Mouse (Mus musculus): ENCODE data around the gene Ptk7. TPM values are rescaled to one million over a fixed set of nuclear protein-coding genes. Genes with fewer than 3 reads are reported as not detected.
"Not testable (repeated sequence)": the region's sequence is repeated elsewhere in the genome, so short reads cannot be mapped to it uniquely, and the experiment has no call there.

Ptk7 gene
- polyA plus RNA-seq, 1 experiment from 2014 or later = 93.9 TPM

DNA sequence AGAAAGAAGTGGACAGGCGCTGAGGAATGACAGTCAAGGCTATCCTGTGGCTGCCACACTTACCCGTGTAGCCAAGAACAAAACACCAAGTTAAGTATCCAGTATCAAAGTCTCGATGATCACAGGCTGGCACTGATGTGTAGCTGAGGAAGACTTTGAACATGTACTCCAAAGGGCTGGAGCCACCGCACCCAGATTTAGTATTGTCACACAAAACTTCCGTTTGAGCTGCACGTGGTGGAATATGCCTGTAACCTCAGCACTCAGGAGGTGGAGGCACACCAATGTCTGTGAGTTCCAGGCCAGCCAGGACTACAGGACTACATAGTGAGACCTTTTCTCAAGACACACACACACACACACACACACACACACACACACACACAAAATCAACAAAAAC is 70.2 kb downstream of the Ptk7 start:
- 90% methylated on average over 6 of the region's 6 CpGs for WGBS
- Histone ChIP-seq H3K4me1 (ENCODE audit: control insufficient read depth, insufficient read depth, low read length) (peaks cover 8% of the 10 kb centered on the region), H3K4me2 (ENCODE audit: low read depth, low read length) (no peak overlapping the region), H3K4me3 (replicated peaks; ENCODE audit: low read length) (no peak overlapping the region), H3K27me3 (ENCODE audit: control insufficient read depth, insufficient read depth, low read length) (no peaks in the 10 kb centered on the region), H3K9ac (ENCODE audit: low read length) (no peak overlapping the region), H3K9me3 (replicated peaks; ENCODE audit: control insufficient read depth, low read length) (no peaks in the 10 kb centered on the region), H3K36me3 (ENCODE audit: control insufficient read depth, insufficient read depth, low read length) (no peaks in the 10 kb centered on the region), H3K27ac (ENCODE audit: low read length) (no peak overlapping the region)
- no peak for ATAC-seq (ENCODE audit: insufficient read depth, low FRiP score)

- H3K9me3 ChIP-seq (replicated peaks; ENCODE audit: control insufficient read depth, low read length) = no peaks in the 10 kb centered on the region
- no peak overlapping the region for H3K4me2 ChIP-seq (ENCODE audit: low read depth, low read length)
- H3K4me1 ChIP-seq (ENCODE audit: control insufficient read depth, insufficient read depth, low read length) = peaks cover 17% of the 10 kb centered on the region
- H3K4me3 ChIP-seq (replicated peaks; ENCODE audit: low read length) = no peak overlapping the region
- H3K36me3 ChIP-seq (ENCODE audit: control insufficient read depth, insufficient read depth, low read length) = no peaks in the 10 kb centered on the region
- ATAC-seq (ENCODE audit: insufficient read depth, low FRiP score) = no peak
- WGBS = 88% methylated on average over 5 of the region's 5 CpGs
- H3K9ac ChIP-seq (ENCODE audit: low read length) = no peak overlapping the region
- no peaks in the 10 kb centered on the region for H3K27me3 ChIP-seq (ENCODE audit: control insufficient read depth, insufficient read depth, low read length)
- no peak overlapping the region for H3K27ac ChIP-seq (ENCODE audit: low read length)
These were observed 71.2 kb downstream of the Ptk7 start for GRCm38 (mm10) chr17:46558151-46558550.

DNA sequence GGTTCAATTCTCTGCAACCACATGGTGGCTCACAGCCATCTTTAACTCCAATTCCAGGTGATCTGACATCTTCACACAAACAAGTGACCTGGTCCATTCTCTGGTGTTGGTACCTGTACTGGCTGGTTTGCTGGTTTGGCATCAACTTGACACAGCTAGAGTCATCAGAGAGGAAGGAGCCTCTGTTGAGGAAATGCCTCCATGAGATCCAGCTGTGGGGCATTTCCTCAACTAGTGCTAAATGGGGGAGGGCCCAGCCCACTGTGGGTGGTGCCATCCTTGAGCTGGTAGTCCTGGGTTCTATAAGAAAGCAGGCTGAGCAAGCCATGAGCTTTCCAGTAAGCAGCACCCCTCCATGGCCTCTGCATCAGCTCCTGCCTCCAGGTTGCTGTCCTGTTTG is 72.0 kb downstream of the Ptk7 start:
- ATAC-seq (ENCODE audit: insufficient read depth, low FRiP score); H3K36me3 ChIP-seq (ENCODE audit: control insufficient read depth, insufficient read depth, low read length); H3K9me3 ChIP-seq (replicated peaks; ENCODE audit: control insufficient read depth, low read length); H3K4me2 ChIP-seq (ENCODE audit: low read depth, low read length); H3K4me3 ChIP-seq (replicated peaks; ENCODE audit: low read length); H3K27me3 ChIP-seq (ENCODE audit: control insufficient read depth, insufficient read depth, low read length): not testable (repeated sequence)
- Histone ChIP-seq H3K27ac (ENCODE audit: low read length) (peak overlapping the region; percentile 94), H3K9ac (ENCODE audit: low read length) (0 out of 2 replicates have a peak overlapping the region, but pooled peaks have one; percentile 70), H3K4me1 (ENCODE audit: control insufficient read depth, insufficient read depth, low read length) (peaks cover 21% of the 10 kb centered on the region)

GRCm38 (mm10) chr17:46556584-46556945 is 72.7 kb downstream of the Ptk7 start:
- no peaks in the 10 kb centered on the region for H3K27me3 ChIP-seq (ENCODE audit: control insufficient read depth, insufficient read depth, low read length)
- H3K36me3 ChIP-seq (ENCODE audit: control insufficient read depth, insufficient read depth, low read length) = peaks cover under 1% of the 10 kb centered on the region; the same call in 1 of the 2 replicates
- peak overlapping the region; percentile 94 for H3K27ac ChIP-seq (ENCODE audit: low read length)
- no peaks in the 10 kb centered on the region for H3K9me3 ChIP-seq (replicated peaks; ENCODE audit: control insufficient read depth, low read length)
- H3K4me2 ChIP-seq (ENCODE audit: low read depth, low read length) = peak overlapping the region; percentile 53
- ATAC-seq (ENCODE audit: insufficient read depth, low FRiP score) = peak; percentile 10
- peak overlapping the region; percentile 97 for H3K4me3 ChIP-seq (replicated peaks; ENCODE audit: low read length)
- WGBS = under 1% methylated on average over 11 of the region's 11 CpGs
- peak overlapping the region; percentile 70 for H3K9ac ChIP-seq (ENCODE audit: low read length)
- H3K4me1 ChIP-seq (ENCODE audit: control insufficient read depth, insufficient read depth, low read length) = peaks cover 23% of the 10 kb centered on the region

DNA sequence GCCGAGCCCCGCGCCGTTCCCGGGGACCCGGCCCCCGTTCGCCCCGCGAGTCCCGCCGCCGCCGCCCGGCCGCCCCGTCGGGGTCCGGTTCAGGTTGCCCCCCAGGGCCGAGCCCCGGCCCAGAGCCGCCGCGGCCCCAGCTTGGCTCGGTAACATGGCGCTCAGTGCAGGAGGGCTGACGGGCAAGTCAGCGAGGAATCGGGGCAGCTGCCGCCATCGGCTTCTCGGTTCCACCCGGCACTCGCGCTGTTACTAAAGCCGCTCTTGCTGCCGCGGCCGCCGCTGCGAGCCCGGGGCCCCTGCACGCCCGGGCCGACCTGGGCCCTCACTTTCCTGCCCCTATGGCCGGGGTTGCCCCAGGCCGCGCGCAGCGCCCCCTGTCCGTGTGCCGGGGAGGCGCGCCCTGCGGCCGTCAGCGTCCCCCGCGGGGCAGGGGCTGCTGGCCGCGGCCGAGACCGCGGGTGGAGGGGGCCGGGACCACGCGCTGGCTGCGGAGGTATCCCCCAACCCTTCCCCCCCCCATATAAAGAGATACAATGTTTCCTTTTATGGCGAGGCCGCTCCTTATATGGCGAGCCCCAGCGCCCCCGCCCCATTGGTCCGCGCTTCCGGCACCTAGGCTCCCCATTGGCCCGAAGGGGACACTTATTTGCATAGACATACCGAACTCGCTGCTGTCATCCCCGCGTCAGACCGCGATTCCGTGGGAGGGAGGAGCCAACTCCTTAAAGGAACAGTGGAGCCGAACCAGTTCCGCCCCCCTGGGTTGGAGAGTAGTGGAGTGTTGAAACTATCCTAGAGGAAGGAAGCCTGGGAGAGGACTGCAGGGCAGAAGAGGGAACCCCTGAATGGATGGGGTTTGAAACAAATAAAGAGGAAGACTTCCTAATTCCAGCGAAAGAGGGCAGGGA is 73.4 kb downstream of the Ptk7 start, which contains the start of gene Srf:
Gene Srf (minus strand): TSS at position 503 of the 911 bp plus-strand sequence.
- Histone ChIP-seq H3K4me2 (ENCODE audit: low read depth, low read length) (peak within 1 kb of the TSS; percentile 88), H3K9ac (ENCODE audit: low read length) (peak within 1 kb of the TSS; percentile 100), H3K27ac (ENCODE audit: low read length) (peak within 1 kb of the TSS; percentile 94), H3K4me1 (ENCODE audit: control insufficient read depth, insufficient read depth, low read length) (peaks cover 23% of the 10 kb centered on the region), H3K9me3 (replicated peaks; ENCODE audit: control insufficient read depth, low read length) (no peaks in the 10 kb centered on the region), H3K27me3 (ENCODE audit: control insufficient read depth, insufficient read depth, low read length) (no peaks in the 10 kb centered on the region), H3K4me3 (replicated peaks; ENCODE audit: low read length) (peak within 1 kb of the TSS; percentile 97), H3K36me3 (ENCODE audit: control insufficient read depth, insufficient read depth, low read length) (peaks cover 6% of the 10 kb centered on the region)
- ATAC-seq (ENCODE audit: insufficient read depth, low FRiP score) = peak; percentile 93
- under 1% methylated on average over 80 of the region's 87 CpGs for WGBS

- peak overlapping the region; percentile 100 for H3K9ac ChIP-seq (ENCODE audit: low read length)
- H3K27me3 ChIP-seq (ENCODE audit: control insufficient read depth, insufficient read depth, low read length) = no peaks in the 10 kb centered on the region
- peaks cover 6% of the 10 kb centered on the region for H3K36me3 ChIP-seq (ENCODE audit: control insufficient read depth, insufficient read depth, low read length)
- H3K9me3 ChIP-seq (replicated peaks; ENCODE audit: control insufficient read depth, low read length) = no peaks in the 10 kb centered on the region
- no peak for ATAC-seq (ENCODE audit: insufficient read depth, low FRiP score)
- under 1% methylated on average over 75 of the region's 75 CpGs for WGBS
- peak overlapping the region; percentile 93 for H3K27ac ChIP-seq (ENCODE audit: low read length)
- H3K4me2 ChIP-seq (ENCODE audit: low read depth, low read length) = peak overlapping the region; percentile 88
- H3K4me3 ChIP-seq (replicated peaks; ENCODE audit: low read length) = peak overlapping the region; percentile 97
- peaks cover 23% of the 10 kb centered on the region for H3K4me1 ChIP-seq (ENCODE audit: control insufficient read depth, insufficient read depth, low read length)
These were observed 74.2 kb downstream of the Ptk7 start for GRCm38 (mm10) chr17:46554977-46555672.

DNA sequence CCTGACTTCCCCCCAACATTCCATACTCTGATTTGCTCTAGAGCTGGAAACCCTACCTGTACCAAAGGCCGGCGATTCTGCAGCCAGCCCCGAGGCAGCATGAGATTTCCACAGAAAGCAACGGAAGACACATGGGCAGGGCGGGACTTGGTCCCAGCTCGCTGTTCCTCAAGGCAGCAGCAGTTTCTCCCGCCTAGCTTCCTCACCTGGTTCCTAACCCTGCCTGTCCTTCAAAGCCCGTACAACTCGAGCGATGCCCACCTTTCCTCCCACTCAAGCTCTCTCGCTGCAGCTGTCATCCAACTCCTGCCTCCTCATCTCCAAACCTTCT is 74.7 kb downstream of the Ptk7 start:
- Histone ChIP-seq H3K9me3 (replicated peaks; ENCODE audit: control insufficient read depth, low read length) (no peaks in the 10 kb centered on the region), H3K27ac (ENCODE audit: low read length) (peak overlapping the region; percentile 93), H3K4me2 (ENCODE audit: low read depth, low read length) (peak overlapping the region; percentile 88), H3K27me3 (ENCODE audit: control insufficient read depth, insufficient read depth, low read length) (no peaks in the 10 kb centered on the region), H3K4me1 (ENCODE audit: control insufficient read depth, insufficient read depth, low read length) (peaks cover 23% of the 10 kb centered on the region), H3K36me3 (ENCODE audit: control insufficient read depth, insufficient read depth, low read length) (peaks cover 11% of the 10 kb centered on the region), H3K9ac (ENCODE audit: low read length) (peak overlapping the region; percentile 100), H3K4me3 (replicated peaks; ENCODE audit: low read length) (peak overlapping the region; percentile 97)
- WGBS = under 1% methylated on average over 11 of the region's 11 CpGs
- ATAC-seq (ENCODE audit: insufficient read depth, low FRiP score) = no peak

GRCm38 (mm10) chr17:46553926-46554325 is 75.4 kb downstream of the Ptk7 start:
- Histone ChIP-seq H3K27me3 (ENCODE audit: control insufficient read depth, insufficient read depth, low read length) (no peaks in the 10 kb centered on the region), H3K4me3 (replicated peaks; ENCODE audit: low read length) (peak overlapping the region; percentile 97), H3K9me3 (replicated peaks; ENCODE audit: control insufficient read depth, low read length) (no peaks in the 10 kb centered on the region), H3K9ac (ENCODE audit: low read length) (peak overlapping the region; percentile 100), H3K4me1 (ENCODE audit: control insufficient read depth, insufficient read depth, low read length) (peaks cover 23% of the 10 kb centered on the region), H3K36me3 (ENCODE audit: control insufficient read depth, insufficient read depth, low read length) (peaks cover 13% of the 10 kb centered on the region), H3K27ac (ENCODE audit: low read length) (peak overlapping the region; percentile 93), H3K4me2 (ENCODE audit: low read depth, low read length) (peak overlapping the region; percentile 88)
- WGBS = 45% methylated on average over 3 of the region's 3 CpGs
- no peak for ATAC-seq (ENCODE audit: insufficient read depth, low FRiP score)

- H3K9ac ChIP-seq (ENCODE audit: low read length) = peak overlapping the region; percentile 100
- no peak for ATAC-seq (ENCODE audit: insufficient read depth, low FRiP score)
- peak overlapping the region; percentile 97 for H3K4me3 ChIP-seq (replicated peaks; ENCODE audit: low read length)
- H3K4me2 ChIP-seq (ENCODE audit: low read depth, low read length) = peak overlapping the region; percentile 88
- peak overlapping the region; percentile 93 for H3K27ac ChIP-seq (ENCODE audit: low read length)
- H3K27me3 ChIP-seq (ENCODE audit: control insufficient read depth, insufficient read depth, low read length) = no peaks in the 10 kb centered on the region
- H3K4me1 ChIP-seq (ENCODE audit: control insufficient read depth, insufficient read depth, low read length) = peaks cover 23% of the 10 kb centered on the region
- H3K36me3 ChIP-seq (ENCODE audit: control insufficient read depth, insufficient read depth, low read length) = peaks cover 13% of the 10 kb centered on the region
- WGBS = 33% methylated on average over 11 of the region's 11 CpGs
- no peaks in the 10 kb centered on the region for H3K9me3 ChIP-seq (replicated peaks; ENCODE audit: control insufficient read depth, low read length)
These were observed 75.8 kb downstream of the Ptk7 start for GRCm38 (mm10) chr17:46553469-46553868.
